Mouse (Mus musculus) hindbrain, embryonic 15.5 days (tissue): ENCODE results near the gene Ccnk. TPM values are rescaled to one million over a fixed set of nuclear protein-coding genes. Genes with fewer than 3 reads are reported as not detected.
A peak's percentile ranks its signal among the peaks of the same experiment; 100 is the strongest.

Source experiments
- ATAC-seq: fragments of 200-750 bp; cut with Nextera tagmentation; 2 replicates; pipeline ENCODE4 v1.8.0; 2017; ENCODE audit warnings: low read depth, moderate number of reproducible peaks, moderate TSS enrichment; ENCODE audit not compliant: low FRiP score
- H3K27ac ChIP-seq: fragments of 300-500 bp; sonication (generic); replicated peaks from 2 replicates; pipeline ENCODE4 v1.5.1; 2015; ENCODE audit warnings: mild to moderate bottlenecking, inconsistent platforms
- H3K27me3 ChIP-seq: fragments of 300-500 bp; sonication (generic); 2 replicates; pipeline ENCODE4 v1.6.1; 2015; ENCODE audit warnings: control low read depth, inconsistent platforms
- H3K36me3 ChIP-seq: fragments of 300-500 bp; sonication (generic); 2 replicates; pipeline ENCODE4 v1.6.1; 2015; ENCODE audit warnings: control low read depth, inconsistent platforms
- H3K4me1 ChIP-seq: fragments of 300-500 bp; sonication (generic); replicated peaks from 2 replicates; pipeline ENCODE4 v1.6.1; 2015; ENCODE audit warnings: control low read depth, inconsistent platforms
- H3K4me2 ChIP-seq: fragments of 300-500 bp; sonication (generic); 2 replicates; pipeline ENCODE4 v1.6.1; 2015; ENCODE audit warnings: moderate library complexity, mild to moderate bottlenecking, inconsistent platforms
- H3K4me3 ChIP-seq: fragments of 300-500 bp; sonication (generic); 2 replicates; pipeline ENCODE4 v1.5.1; 2015; ENCODE audit warnings: mild to moderate bottlenecking, inconsistent platforms
- H3K9ac ChIP-seq: fragments of 300-500 bp; sonication (generic); 2 replicates; pipeline ENCODE4 v1.6.1; 2015; ENCODE audit warnings: inconsistent platforms
- H3K9me3 ChIP-seq: fragments of 300-500 bp; sonication (generic); 2 replicates; pipeline ENCODE4 v1.6.1; 2016; ENCODE audit warnings: control low read depth, inconsistent platforms
- WGBS: fragments of 180-500 bp; shearing (Covaris S2); methylation state at CpG from one replicate; pipeline ENCODE4 v1.1.7; 2015; 5-methylcytosine and 5-hydroxymethylcytosine counted together
- polyA plus RNA-seq: library from polyadenylated mRNA; unstranded; fragments of >200 nt; fragmentation: Nextera tagmentation; extraction: Ambion mirVana; gene quantifications from 2 replicates; pipeline ENCODE4 v1.2.1, GENCODE M21; 2015

Gene Ccnk
- polyA plus RNA-seq, 1 experiment from 2014 or later = 2.8 TPM

DNA sequence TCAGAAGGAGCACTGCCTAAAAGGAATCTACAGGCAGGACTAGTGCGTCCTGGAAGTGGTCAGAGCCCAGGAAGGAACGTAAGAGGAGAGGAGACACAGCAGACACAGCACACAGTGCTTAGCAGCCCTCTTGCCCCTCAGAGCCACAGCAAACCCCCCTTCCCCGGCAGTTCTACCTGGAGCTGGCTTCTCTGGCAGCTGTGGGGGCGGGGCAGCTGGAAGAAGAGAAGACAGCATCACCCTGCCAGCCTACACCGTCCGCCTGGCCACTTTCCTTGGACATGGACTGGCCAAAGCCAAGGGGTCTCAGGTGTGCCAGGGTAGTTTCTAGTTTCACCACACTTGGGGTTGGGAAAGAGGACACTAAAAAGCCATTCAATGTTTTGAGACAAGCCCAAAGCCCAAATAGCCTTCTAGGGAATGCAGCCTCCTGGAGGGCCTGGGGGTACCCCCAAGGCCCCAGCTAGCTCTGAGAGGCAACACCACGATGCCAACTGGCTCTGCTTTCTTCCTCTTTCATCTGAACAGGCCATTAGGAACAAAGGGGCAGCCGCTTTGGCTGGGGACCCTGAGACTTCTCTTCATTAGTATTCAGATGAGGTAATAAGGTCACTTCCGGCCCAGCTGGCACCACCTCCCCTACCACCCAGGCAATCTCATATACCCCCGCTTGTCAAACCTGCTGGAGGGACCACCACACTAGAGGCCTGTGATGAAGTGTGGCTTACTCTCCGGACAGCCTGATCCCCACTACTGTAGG lies 37.4 kb downstream of the Ccnk start:
- H3K4me2 ChIP-seq = no peak overlapping the region
- peaks cover 93% of the 10 kb centered on the region for H3K4me1 ChIP-seq
- H3K27me3 ChIP-seq = no peaks in the 10 kb centered on the region
- H3K9me3 ChIP-seq = no peaks in the 10 kb centered on the region
- no peak for ATAC-seq
- peak overlapping the region; percentile 59; the same call in 1 of the 2 replicates for H3K27ac ChIP-seq
- H3K36me3 ChIP-seq = no peaks in the 10 kb centered on the region
- no peak overlapping the region for H3K9ac ChIP-seq
- WGBS = 40% methylated on average over 11 of the region's 11 CpGs
- no peak overlapping the region for H3K4me3 ChIP-seq

DNA sequence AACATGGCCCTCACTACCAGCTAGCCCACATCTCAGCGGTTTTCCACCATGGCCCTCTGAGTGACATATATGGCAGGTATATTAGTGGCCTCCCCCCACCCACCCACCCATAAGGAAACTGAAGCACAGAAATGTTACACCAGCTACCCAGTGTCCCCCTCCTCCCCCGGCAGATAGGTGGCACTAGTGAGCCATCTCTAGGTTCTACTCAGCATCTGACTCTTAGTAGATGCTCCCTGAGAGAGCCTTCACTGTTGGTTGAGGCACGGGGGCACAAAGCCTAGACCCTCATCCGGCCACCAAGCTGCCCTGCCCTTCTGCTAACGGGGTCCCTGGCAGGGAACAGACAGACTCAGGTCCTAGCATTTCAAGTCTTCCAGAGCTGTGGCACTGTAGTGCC lies 38.2 kb downstream of the Ccnk start:
- H3K4me1 ChIP-seq = peaks cover 90% of the 10 kb centered on the region
- H3K36me3 ChIP-seq = no peaks in the 10 kb centered on the region
- no peak overlapping the region for H3K4me3 ChIP-seq
- 63% methylated on average over 5 of the region's 5 CpGs for WGBS
- no peak overlapping the region for H3K9ac ChIP-seq
- H3K27ac ChIP-seq = 0 out of 2 replicates have a peak overlapping the region, but pooled peaks have one; percentile 59
- ATAC-seq = no peak
- no peaks in the 10 kb centered on the region for H3K9me3 ChIP-seq
- H3K27me3 ChIP-seq = no peaks in the 10 kb centered on the region
- H3K4me2 ChIP-seq = no peak overlapping the region

DNA sequence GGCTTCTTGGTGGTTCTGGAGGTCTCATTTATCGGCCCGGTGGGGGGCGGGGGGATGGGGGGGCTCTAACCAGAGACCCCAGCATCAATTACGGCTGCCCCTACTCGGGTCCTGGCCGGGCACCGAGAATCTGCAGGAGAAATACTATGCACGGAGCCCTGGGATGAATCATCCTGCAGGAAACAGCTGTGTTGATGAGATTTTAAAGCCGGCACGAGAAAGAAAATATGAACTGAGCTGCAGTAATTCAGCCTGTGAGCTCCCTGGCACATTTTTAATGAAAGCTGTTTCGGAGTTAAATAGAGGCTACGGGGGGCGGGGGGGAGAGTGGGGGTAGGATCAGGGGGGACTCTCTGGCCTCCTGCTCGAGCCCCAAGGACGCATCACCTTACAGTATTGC lies 39.8 kb downstream of the Ccnk start:
- Histone ChIP-seq H3K27me3 (no peaks in the 10 kb centered on the region), H3K4me2 (0 out of 2 replicates have a peak overlapping the region, but pooled peaks have one; percentile 10), H3K9ac (0 out of 2 replicates have a peak overlapping the region, but pooled peaks have one; percentile 11), H3K4me1 (peaks cover 87% of the 10 kb centered on the region), H3K4me3 (no peak overlapping the region), H3K27ac (peak overlapping the region; percentile 78), H3K36me3 (no peaks in the 10 kb centered on the region), H3K9me3 (no peaks in the 10 kb centered on the region)
- no peak for ATAC-seq
- 32% methylated on average over 15 of the region's 15 CpGs for WGBS

DNA sequence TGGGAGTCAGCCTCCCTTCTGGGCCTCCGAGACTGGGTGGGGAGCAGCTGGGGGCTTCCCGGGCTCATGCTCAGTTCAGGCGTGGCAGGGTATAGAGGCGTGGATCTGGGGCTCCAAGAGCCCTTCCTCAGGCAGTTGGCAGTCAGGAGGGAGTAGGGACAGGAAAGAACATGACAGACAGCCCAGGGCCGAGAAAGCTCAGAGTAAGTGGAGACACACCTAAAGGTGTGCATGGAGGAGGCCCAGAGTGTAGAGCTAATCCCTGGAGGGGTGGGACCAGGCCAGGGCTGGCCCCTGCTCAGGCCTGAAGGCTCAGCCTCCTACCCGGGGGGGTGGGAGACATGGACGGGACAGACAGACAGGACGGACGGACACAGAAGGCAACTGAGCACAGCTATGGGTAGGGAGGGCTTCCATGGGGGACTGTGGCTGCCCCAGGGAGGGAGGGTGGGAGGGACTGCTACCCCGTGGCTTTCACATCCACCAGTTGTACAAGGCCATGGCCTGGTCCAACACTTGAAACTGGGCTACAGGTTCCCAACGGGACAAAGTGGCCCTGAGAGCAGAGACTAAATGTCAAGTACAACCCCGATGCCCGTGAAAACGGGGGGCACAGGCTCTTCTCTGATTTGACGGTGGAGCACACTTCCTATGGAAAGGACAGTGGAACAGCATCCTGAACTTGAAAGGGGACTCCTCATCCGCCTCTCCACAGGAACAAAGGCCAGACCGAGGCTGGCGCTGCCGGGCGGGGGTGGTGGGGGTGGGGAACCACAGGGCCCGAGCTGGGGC lies 40.6 kb downstream of the Ccnk start:
- 0 out of 2 replicates have a peak overlapping the region, but pooled peaks have one; percentile 10 for H3K4me2 ChIP-seq
- H3K4me1 ChIP-seq = peaks cover 87% of the 10 kb centered on the region
- WGBS = 56% methylated on average over 20 of the region's 21 CpGs
- H3K27ac ChIP-seq = peak overlapping the region; percentile 78
- H3K9ac ChIP-seq = 0 out of 2 replicates have a peak overlapping the region, but pooled peaks have one; percentile 11
- H3K4me3 ChIP-seq = no peak overlapping the region
- no peaks in the 10 kb centered on the region for H3K9me3 ChIP-seq
- H3K36me3 ChIP-seq = no peaks in the 10 kb centered on the region
- H3K27me3 ChIP-seq = no peaks in the 10 kb centered on the region
- ATAC-seq = no peak

DNA sequence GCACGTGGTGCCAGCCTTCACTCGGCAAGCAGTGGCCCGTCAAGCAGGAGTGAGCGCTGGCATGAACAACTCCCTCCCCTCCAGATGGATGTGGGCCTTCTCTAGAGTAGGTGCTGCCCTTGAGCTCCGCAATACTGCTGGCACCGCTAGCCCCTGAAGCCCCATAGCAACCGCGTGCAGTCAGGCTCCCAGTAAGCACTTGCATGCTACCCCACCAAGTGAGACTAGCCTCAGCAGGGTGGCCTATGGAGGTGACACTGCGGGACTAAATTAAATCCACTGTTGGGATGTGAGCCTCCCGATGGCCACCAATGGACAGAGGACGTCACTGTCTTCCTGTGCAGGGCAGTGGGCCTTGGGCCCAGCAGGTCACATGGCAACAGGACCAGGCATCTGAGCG lies 41.2 kb downstream of the Ccnk start:
- Histone ChIP-seq H3K27me3 (no peaks in the 10 kb centered on the region), H3K4me1 (peaks cover 88% of the 10 kb centered on the region), H3K9ac (no peak overlapping the region), H3K4me3 (no peak overlapping the region), H3K36me3 (no peaks in the 10 kb centered on the region), H3K27ac (peak overlapping the region; percentile 78), H3K4me2 (no peak overlapping the region), H3K9me3 (no peaks in the 10 kb centered on the region)
- peak; percentile 7; the same call in 1 of the 2 replicates for ATAC-seq
- WGBS = 34% methylated on average over 12 of the region's 12 CpGs

DNA sequence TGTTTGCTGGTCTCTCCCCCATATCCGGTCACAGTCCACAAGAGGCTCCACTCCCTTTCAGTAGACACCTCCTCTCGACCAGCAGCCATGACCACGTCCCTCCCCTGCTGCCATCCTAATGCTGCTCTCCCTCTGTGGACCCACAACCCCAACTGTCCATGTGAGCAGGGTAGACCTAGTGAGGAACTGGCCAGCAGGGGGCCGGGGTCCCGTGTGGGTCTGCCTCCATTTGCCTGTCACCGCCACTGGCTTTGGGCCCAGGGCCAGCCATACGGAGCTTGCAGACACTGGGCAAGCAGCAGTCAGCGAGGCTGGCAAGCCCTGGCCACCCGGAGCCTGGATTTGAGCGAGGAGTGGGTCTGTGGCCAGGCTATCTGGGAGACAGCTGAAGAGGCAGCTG lies 41.8 kb downstream of the Ccnk start:
- Histone ChIP-seq H3K4me2 (0 out of 2 replicates have a peak overlapping the region, but pooled peaks have one; percentile 4), H3K9me3 (no peaks in the 10 kb centered on the region), H3K4me3 (no peak overlapping the region), H3K9ac (no peak overlapping the region), H3K36me3 (no peaks in the 10 kb centered on the region), H3K27ac (peak overlapping the region; percentile 78), H3K27me3 (no peaks in the 10 kb centered on the region), H3K4me1 (peaks cover 92% of the 10 kb centered on the region)
- ATAC-seq = 0 out of 2 replicates have a peak, but pooled peaks have one; percentile 12
- WGBS = 42% methylated on average over 10 of the region's 10 CpGs

DNA sequence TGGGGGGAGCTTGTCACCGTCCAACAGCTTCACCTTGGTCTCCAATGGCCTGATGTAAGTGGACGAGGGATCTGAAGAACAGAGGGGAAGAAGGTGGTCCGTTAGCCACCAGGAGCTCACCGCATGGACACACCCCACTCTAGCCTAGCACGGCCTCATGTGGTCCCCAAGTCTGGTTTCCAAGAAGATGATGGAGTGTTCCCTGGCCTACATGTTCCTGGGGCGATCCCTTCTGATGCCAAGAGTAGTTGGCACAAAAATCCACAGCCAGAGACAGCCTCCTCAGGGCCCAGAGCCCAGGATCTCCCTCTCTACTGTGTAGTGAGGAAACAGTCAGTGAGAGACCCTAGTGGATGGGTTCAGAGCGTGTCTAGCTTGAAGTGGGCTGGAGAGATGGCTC lies 42.3 kb downstream of the Ccnk start:
- Histone ChIP-seq H3K4me3 (no peak overlapping the region), H3K4me1 (peaks cover 92% of the 10 kb centered on the region), H3K4me2 (0 out of 2 replicates have a peak overlapping the region, but pooled peaks have one; percentile 4), H3K27me3 (no peaks in the 10 kb centered on the region), H3K9me3 (no peaks in the 10 kb centered on the region), H3K27ac (peak overlapping the region; percentile 78), H3K36me3 (no peaks in the 10 kb centered on the region), H3K9ac (no peak overlapping the region)
- WGBS = 83% methylated on average over 7 of the region's 7 CpGs
- no peak for ATAC-seq

DNA sequence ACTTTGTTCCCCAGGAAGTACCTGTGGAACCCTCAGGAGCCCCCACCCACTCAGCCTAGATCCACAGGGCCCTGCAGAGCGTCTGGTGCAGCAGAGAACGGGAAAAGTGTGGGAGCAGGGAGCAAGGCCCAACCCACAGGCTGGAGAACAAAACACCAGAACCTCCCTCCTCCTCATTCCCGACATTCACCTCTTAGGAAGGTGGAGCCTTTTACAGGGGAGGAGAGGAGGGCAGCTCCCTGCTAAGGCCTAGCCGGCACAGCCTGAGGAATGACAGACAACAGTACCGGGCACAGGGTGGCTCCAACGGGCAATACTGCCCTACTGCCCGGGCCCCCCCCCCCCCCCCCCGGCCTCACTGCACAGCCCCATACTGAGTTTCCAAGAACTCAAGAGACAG lies 44.0 kb downstream of the Ccnk start:
- no peak overlapping the region for H3K4me3 ChIP-seq
- peaks cover 87% of the 10 kb centered on the region for H3K4me1 ChIP-seq
- no peaks in the 10 kb centered on the region for H3K36me3 ChIP-seq
- no peak overlapping the region for H3K27ac ChIP-seq
- H3K27me3 ChIP-seq = no peaks in the 10 kb centered on the region
- no peak for ATAC-seq
- 35% methylated on average over 7 of the region's 8 CpGs for WGBS
- no peak overlapping the region for H3K4me2 ChIP-seq
- H3K9ac ChIP-seq = no peak overlapping the region
- H3K9me3 ChIP-seq = no peaks in the 10 kb centered on the region

DNA sequence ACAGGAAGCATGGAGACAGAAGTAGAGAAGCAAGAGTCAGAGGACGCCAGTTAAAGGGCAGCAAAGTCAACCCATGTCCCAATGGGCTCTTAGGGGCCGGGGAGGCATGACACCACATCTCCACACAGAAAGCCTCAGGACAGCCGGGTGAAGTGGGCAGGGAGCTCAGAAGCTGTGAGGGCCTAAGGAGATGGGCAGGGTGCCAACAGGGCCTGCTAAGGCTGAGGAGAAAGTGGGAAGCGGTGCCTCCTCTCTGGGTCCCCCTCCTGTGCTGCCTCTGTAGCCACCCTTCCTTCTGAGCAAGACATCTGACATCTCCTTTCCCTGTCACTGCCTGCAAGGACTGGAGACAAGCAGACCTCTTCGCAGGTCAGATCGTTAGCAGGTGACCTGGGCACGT lies 46.4 kb downstream of the Ccnk start:
- no peak for ATAC-seq
- H3K27me3 ChIP-seq = no peaks in the 10 kb centered on the region
- no peak overlapping the region for H3K4me2 ChIP-seq
- H3K9me3 ChIP-seq = no peaks in the 10 kb centered on the region
- no peak overlapping the region for H3K4me3 ChIP-seq
- H3K9ac ChIP-seq = no peak overlapping the region
- WGBS = 51% methylated on average over 7 of the region's 7 CpGs
- H3K36me3 ChIP-seq = no peaks in the 10 kb centered on the region
- H3K27ac ChIP-seq = no peak overlapping the region
- peaks cover 71% of the 10 kb centered on the region for H3K4me1 ChIP-seq

DNA sequence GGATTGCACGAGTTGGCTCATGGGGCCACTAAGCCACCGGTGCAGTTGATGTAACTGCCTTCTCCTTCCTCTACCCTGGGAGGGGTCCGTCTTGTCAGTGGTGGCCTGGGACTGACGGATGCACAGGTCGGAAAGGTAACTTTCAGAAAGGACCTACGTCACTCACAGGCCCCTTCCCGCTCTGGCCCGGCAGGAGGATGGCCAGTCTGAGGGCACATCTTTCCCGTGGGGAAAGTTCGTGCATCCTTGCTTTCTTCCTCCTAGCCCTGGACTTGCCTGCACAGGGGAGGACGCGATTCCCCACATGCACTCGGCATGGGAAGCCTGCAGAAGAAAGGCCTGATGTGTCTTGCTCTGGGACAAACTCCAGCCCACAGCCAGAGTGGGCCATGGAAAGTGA lies 46.8 kb downstream of the Ccnk start:
- Histone ChIP-seq H3K36me3 (no peaks in the 10 kb centered on the region), H3K9ac (no peak overlapping the region), H3K4me3 (no peak overlapping the region), H3K4me2 (no peak overlapping the region), H3K27ac (no peak overlapping the region), H3K4me1 (peaks cover 71% of the 10 kb centered on the region), H3K9me3 (no peaks in the 10 kb centered on the region), H3K27me3 (no peaks in the 10 kb centered on the region)
- WGBS = 70% methylated on average over 13 of the region's 13 CpGs
- ATAC-seq = no peak

DNA sequence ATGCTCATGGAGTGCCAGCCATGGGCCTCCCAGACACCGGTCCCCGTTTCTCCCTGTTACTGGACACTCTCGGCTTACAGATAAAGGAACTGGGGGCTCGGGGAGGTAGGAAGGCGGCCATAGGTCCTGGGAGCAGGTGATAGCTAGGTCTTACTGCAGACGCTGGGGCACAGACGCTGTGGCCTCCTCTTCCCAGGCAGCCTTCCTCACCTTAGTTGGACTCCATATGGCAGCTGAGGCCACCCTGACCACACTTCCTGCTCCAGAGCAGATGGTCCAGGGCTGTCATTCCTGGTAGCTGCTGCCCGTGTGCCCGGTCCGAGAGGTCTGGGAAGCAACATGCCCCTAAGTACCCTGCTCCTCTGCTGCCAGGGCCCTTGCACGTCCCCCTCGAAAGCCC lies 47.6 kb downstream of the Ccnk start:
- no peak overlapping the region for H3K4me2 ChIP-seq
- no peaks in the 10 kb centered on the region for H3K27me3 ChIP-seq
- H3K4me3 ChIP-seq = no peak overlapping the region
- no peaks in the 10 kb centered on the region for H3K36me3 ChIP-seq
- peaks cover 71% of the 10 kb centered on the region for H3K4me1 ChIP-seq
- 79% methylated on average over 12 of the region's 12 CpGs for WGBS
- ATAC-seq = no peak
- H3K9me3 ChIP-seq = no peaks in the 10 kb centered on the region
- no peak overlapping the region for H3K9ac ChIP-seq
- no peak overlapping the region for H3K27ac ChIP-seq

DNA sequence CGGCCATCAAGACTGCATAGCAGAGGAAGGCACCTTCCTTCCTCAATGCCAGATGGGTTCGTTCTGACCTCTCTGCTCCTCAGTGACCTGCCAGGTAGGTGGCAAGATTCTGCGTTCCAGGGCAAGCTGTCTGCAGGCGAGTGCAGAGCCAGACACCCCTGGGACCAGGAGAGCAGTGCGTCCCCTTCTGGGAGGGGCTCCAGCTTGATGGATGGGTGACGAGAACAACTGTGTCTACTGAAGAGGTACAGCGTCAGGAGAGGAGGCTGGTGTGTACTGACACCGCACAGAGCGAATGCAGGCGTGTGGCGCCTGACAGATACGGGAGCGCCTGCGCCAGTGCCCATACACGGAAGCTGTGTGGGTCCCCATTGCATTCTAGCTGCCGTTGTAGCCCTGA lies 48.1 kb downstream of the Ccnk start:
- no peak overlapping the region for H3K4me2 ChIP-seq
- peaks cover 74% of the 10 kb centered on the region for H3K4me1 ChIP-seq
- no peaks in the 10 kb centered on the region for H3K27me3 ChIP-seq
- H3K4me3 ChIP-seq = no peak overlapping the region
- ATAC-seq = no peak
- 71% methylated on average over 16 of the region's 16 CpGs for WGBS
- no peak overlapping the region for H3K9ac ChIP-seq
- H3K36me3 ChIP-seq = no peaks in the 10 kb centered on the region
- no peaks in the 10 kb centered on the region for H3K9me3 ChIP-seq
- no peak overlapping the region for H3K27ac ChIP-seq
